ENCODE assay signal across 17 mouse cellular contexts in the genomic region with DNA sequence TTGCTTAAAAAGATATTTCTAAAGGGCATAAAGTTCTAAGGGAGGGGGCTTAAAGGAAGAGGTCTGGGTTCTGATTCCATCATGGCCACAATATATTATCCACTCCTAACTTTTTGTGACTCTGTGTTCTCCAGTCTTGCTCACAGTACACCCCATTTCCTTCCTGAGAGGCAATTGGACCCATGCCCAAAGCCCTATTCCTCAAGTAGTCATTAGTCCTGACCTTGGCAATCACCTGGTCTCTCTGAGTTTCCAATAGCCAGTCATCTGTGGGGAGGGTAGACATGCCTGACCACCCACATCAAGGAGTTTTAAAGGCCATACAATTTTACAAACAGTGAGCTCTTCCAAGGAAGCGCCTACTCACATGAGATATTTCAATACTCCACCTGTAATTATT.
"Had no signal": no experiment of that assay in that cellular context is flagged by ENCODE, and none has a peak within 500 bp of the region (broad histone marks: within the 10 kb centered on the region; RNA-seq: fewer than 3 reads in every experiment).

No protein-coding gene starts in this region.

- H3K9me3 ChIP-seq: lung, embryonic 15.5 days; midbrain, embryonic 10.5 days; midbrain, embryonic 12.5 days; neural tube, embryonic 13.5 days; neural tube, embryonic 15.5 days; stomach, embryonic 15.5 days had no signal

- DNase-seq: lung, postnatal 14 days; lung, postnatal 4 days; midbrain, embryonic 14.5 days; right cerebral cortex, postnatal 14 days; thymus, adult 2 months; thymus, postnatal 25 days; thymus, postnatal 4 days had no signal

- H3K27me3 ChIP-seq: lung, embryonic 15.5 days; midbrain, embryonic 12.5 days; neural tube, embryonic 13.5 days; neural tube, embryonic 15.5 days; stomach, embryonic 15.5 days had no signal

- H3K4me1 ChIP-seq: lung, embryonic 15.5 days; midbrain, embryonic 10.5 days; midbrain, embryonic 12.5 days; stomach, embryonic 15.5 days had no signal

- H3K27ac ChIP-seq: lung, embryonic 15.5 days; midbrain, embryonic 10.5 days; midbrain, embryonic 12.5 days; neural tube, embryonic 13.5 days; neural tube, embryonic 15.5 days; stomach, embryonic 15.5 days; stomach, postnatal 0 days had no signal

- H3K9ac ChIP-seq: lung, embryonic 15.5 days; midbrain, embryonic 12.5 days; neural tube, embryonic 13.5 days; neural tube, embryonic 15.5 days; stomach, embryonic 15.5 days had no signal

- H3K4me3 ChIP-seq: lung, embryonic 15.5 days; midbrain, embryonic 10.5 days; midbrain, embryonic 12.5 days; myocyte; neural tube, embryonic 13.5 days; neural tube, embryonic 15.5 days; stomach, embryonic 15.5 days had no signal

- ATAC-seq: lung, postnatal 0 days; midbrain, embryonic 16.5 days had no signal

- H3K4me2 ChIP-seq: lung, embryonic 15.5 days; midbrain, embryonic 12.5 days; neural tube, embryonic 13.5 days; neural tube, embryonic 15.5 days; stomach, embryonic 15.5 days had no signal

- H3K36me3 ChIP-seq: lung, embryonic 15.5 days; midbrain, embryonic 10.5 days; neural tube, embryonic 13.5 days had no signal
